Mouse (Mus musculus): ENCODE results near the gene 1110059E24Rik. TPM values are rescaled to one million over a fixed set of nuclear protein-coding genes. Genes with fewer than 3 reads are reported as not detected.

1110059E24Rik gene
- polyA plus RNA-seq, 2 experiments, result 6.6 to 13.7 TPM

DNA sequence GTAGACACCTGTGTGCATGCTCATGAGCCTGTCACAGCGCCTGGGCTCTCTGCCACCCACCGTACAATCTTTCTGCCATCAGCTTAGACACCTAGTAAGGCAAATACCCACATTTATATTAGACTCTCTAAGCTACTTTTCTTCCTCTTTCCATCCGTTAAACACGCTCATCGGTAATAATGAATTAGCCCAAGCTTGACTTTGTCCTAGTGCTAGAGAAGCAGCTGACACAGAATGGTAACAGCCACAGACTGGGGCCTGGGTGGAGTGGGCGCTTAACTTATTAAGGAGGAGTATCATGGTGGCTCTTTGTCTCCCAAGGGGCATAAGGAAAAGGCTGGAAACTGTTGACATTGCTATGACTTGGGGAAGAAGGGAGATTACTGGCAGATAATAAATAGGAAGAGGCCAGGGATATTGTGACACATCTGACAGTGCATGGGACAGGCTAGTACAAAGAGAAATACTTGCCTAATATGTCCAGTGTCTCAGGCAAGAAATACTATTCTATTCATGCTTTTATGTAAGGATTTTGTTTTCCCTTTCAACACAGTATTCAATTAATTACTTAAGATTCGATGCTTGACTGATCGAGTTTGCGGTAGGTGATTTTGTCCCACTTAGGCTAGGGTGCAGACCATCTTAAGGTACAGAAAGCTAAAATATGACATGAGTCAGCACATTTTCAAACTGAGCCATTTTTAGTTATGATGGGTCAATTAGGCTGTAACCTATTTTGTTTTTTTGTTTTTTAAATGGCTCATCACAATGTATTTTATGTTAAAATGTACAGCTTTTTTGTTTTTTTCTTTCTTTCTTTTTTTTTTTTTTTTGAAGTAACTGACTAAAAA lies 40.8 kb downstream of the 1110059E24Rik start:
- DNase-seq (ENCODE audit: low read depth in 3 of 3, low spot score in 3 of 3), result no peak
- H3K4me1 ChIP-seq (replicated peaks; ENCODE audit: control insufficient read depth in 2 of 2, insufficient read depth in 2 of 2, low read length in 1 of 2), result no peaks in the 10 kb centered on the region
- no peak overlapping the region for H3K4me2 ChIP-seq (ENCODE audit: low read depth)
- H3K36me3 ChIP-seq (replicated peaks; ENCODE audit: control insufficient read depth, insufficient read depth, low read depth), result no peaks in the 10 kb centered on the region
- H3K27me3 ChIP-seq (ENCODE audit: control insufficient read depth, insufficient read depth, low read length), result no peaks in the 10 kb centered on the region
- WGBS (ENCODE audit: insufficient replicate concordance), result 68% methylated on average over 9 of the region's 9 CpGs
- no peak overlapping the region for H3K9ac ChIP-seq (replicated peaks)
- H3K4me3 ChIP-seq (ENCODE audit: insufficient read depth in 1 of 2, low read depth in 2 of 2, low read length in 2 of 2), result no peak overlapping the region
- TF ChIP-seq CTCF (IDR thresholded peaks at IDR 0.05; ENCODE audit: low read depth) (no peak), EP300 (IDR thresholded peaks at IDR 0.05; ENCODE audit: low read depth) (no peak)
- H3K27ac ChIP-seq, result no peak overlapping the region
- no peak for ATAC-seq (ENCODE audit: insufficient read depth)
- no peaks in the 10 kb centered on the region for H3K9me3 ChIP-seq (ENCODE audit: control insufficient read depth, low read length)

DNA sequence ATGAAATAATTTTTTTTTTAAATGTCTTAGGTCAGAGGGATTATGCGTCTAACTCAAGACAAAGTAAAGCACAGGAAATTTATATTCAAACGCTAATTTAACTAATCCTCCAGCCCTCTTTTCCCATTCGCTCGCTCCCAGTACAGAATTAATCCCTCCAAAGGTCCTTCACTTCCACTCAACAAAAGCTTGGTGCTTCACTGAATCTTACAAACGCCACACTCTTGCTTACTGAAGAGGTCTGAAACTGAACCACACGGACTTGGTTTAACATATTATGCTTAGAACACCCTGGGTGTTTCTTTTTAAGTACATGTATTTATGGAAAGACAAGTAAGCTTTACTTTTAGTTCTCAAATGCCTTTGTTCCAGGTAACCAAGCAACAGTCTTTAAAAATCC lies 41.5 kb downstream of the 1110059E24Rik start:
- H3K9me3 ChIP-seq (ENCODE audit: control insufficient read depth, low read length), result no peaks in the 10 kb centered on the region

DNA sequence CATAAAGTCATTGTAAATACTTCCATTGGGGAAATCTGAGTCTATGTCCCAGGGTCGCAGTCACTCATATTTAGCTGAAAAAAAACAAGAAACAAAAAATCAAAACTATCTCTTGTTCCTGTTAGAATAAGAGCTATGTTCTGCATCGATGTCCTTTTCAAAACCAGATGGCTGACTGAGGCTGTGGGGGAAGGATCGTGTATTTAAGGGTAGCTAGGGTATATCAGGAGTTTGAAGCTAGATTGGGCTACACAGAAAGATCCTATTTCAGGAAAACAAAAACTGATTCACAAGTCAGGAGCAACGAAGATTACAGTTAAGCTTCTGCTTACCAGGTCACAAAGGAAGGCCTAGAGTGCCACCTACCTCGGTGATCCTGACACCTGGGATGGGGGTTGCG lies 42.5 kb downstream of the 1110059E24Rik start:
- Histone ChIP-seq H3K4me1 (replicated peaks; ENCODE audit: control insufficient read depth in 2 of 2, insufficient read depth in 2 of 2, low read length in 1 of 2) (no peaks in the 10 kb centered on the region), H3K27ac (no peak overlapping the region), H3K9ac (replicated peaks) (no peak overlapping the region), H3K36me3 (replicated peaks; ENCODE audit: control insufficient read depth, insufficient read depth, low read depth) (no peaks in the 10 kb centered on the region), H3K4me2 (ENCODE audit: low read depth) (no peak overlapping the region), H3K9me3 (ENCODE audit: control insufficient read depth, low read length) (no peaks in the 10 kb centered on the region), H3K4me3 (ENCODE audit: insufficient read depth in 1 of 2, low read depth in 2 of 2, low read length in 2 of 2) (no peak overlapping the region), H3K27me3 (ENCODE audit: control insufficient read depth, insufficient read depth, low read length) (no peaks in the 10 kb centered on the region)
- ATAC-seq (ENCODE audit: insufficient read depth) (no peak), DNase-seq (ENCODE audit: low read depth in 3 of 3, low spot score in 3 of 3) (no peak)
- 68% methylated on average over 6 of the region's 6 CpGs for WGBS (ENCODE audit: insufficient replicate concordance)
- TF ChIP-seq EP300 (IDR thresholded peaks at IDR 0.05; ENCODE audit: low read depth), result no peak
- no peak for TF ChIP-seq CTCF (IDR thresholded peaks at IDR 0.05; ENCODE audit: low read depth)

More for the DNA sequence above, 41.5 kb downstream of the 1110059E24Rik start:
- ATAC-seq (ENCODE audit: insufficient read depth) (no peak), DNase-seq (ENCODE audit: low read depth in 3 of 3, low spot score in 3 of 3) (no peak)
- no peak overlapping the region for H3K9ac ChIP-seq (replicated peaks)
- H3K36me3 ChIP-seq (replicated peaks; ENCODE audit: control insufficient read depth, insufficient read depth, low read depth), result no peaks in the 10 kb centered on the region
- H3K4me3 ChIP-seq (ENCODE audit: insufficient read depth in 1 of 2, low read depth in 2 of 2, low read length in 2 of 2), result no peak overlapping the region
- WGBS (ENCODE audit: insufficient replicate concordance), result 70% methylated on average over 6 of the region's 6 CpGs
- TF ChIP-seq CTCF (IDR thresholded peaks at IDR 0.05; ENCODE audit: low read depth) (no peak), EP300 (IDR thresholded peaks at IDR 0.05; ENCODE audit: low read depth) (no peak)
- no peaks in the 10 kb centered on the region for H3K27me3 ChIP-seq (ENCODE audit: control insufficient read depth, insufficient read depth, low read length)
- H3K4me1 ChIP-seq (replicated peaks; ENCODE audit: control insufficient read depth in 2 of 2, insufficient read depth in 2 of 2, low read length in 1 of 2), result no peaks in the 10 kb centered on the region
- H3K27ac ChIP-seq, result no peak overlapping the region
- no peak overlapping the region for H3K4me2 ChIP-seq (ENCODE audit: low read depth)

DNA sequence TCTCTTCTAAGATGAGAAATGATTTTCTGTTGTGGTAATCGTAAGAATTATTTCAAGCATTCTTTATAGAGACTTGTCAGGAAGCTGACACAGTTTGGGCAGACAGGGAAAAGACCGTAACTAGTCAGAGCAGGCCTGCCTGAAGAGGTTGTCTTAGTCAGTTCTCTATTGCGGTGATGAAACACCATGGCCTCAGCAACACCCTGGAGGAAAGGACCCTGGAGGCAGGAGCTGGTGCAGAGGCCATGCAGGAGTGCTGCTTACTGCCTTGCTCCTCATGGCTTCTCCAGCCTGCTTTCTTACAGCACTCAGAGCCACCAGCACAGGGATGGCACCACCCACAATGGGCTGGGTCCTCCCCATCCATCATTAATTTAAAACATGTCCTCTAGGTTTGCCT lies 47.5 kb downstream of the 1110059E24Rik start:
- ATAC-seq (ENCODE audit: insufficient read depth) (no peak), DNase-seq (ENCODE audit: low read depth in 3 of 3, low spot score in 3 of 3) (no peak)
- no peaks in the 10 kb centered on the region for H3K9me3 ChIP-seq (ENCODE audit: control insufficient read depth, low read length)
- H3K27me3 ChIP-seq (ENCODE audit: control insufficient read depth, insufficient read depth, low read length), result no peaks in the 10 kb centered on the region
- peaks cover 0 to 8% of the 10 kb centered on the region in 2 experiments; a peak in 2 of 4 replicates for H3K4me1 ChIP-seq (replicated peaks; ENCODE audit: control insufficient read depth in 2 of 2, insufficient read depth in 2 of 2, low read length in 1 of 2)
- H3K4me2 ChIP-seq (ENCODE audit: low read depth), result no peak overlapping the region
- no peak overlapping the region for H3K9ac ChIP-seq (replicated peaks)
- no peak overlapping the region for H3K4me3 ChIP-seq (ENCODE audit: insufficient read depth in 1 of 2, low read depth in 2 of 2, low read length in 2 of 2)
- no peak overlapping the region for H3K27ac ChIP-seq
- H3K36me3 ChIP-seq (replicated peaks; ENCODE audit: control insufficient read depth, insufficient read depth, low read depth), result no peaks in the 10 kb centered on the region
- 67% methylated on average over 3 of the region's 3 CpGs for WGBS (ENCODE audit: insufficient replicate concordance)
- TF ChIP-seq EP300 (IDR thresholded peaks at IDR 0.05; ENCODE audit: low read depth) (no peak), CTCF (IDR thresholded peaks at IDR 0.05; ENCODE audit: low read depth) (no peak)

DNA sequence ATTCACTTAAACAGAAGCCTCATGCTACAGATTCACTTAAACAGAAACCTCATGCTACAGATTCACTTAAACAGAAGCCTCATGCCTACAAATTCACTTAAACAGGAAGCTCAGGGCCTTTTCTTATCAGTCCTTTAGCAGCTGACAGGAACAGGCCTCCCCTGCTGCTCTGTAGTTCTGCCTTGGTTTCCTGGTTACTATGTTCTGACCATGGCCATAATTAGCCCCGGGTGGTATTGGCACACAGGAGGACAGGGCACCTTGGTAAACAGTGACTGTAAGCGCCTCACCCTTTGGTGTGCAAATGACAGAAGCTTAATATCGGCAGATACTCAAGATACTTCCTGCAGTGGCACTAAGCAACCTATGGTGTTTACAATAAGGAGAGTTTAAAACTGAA lies 48.9 kb downstream of the 1110059E24Rik start:
- no peak for ATAC-seq (ENCODE audit: insufficient read depth)

More for the DNA sequence above, 48.9 kb downstream of the 1110059E24Rik start:
- Histone ChIP-seq H3K36me3 (replicated peaks; ENCODE audit: control insufficient read depth, insufficient read depth, low read depth) (no peaks in the 10 kb centered on the region), H3K27ac (no peak overlapping the region), H3K9ac (replicated peaks) (no peak overlapping the region), H3K4me1 (replicated peaks; ENCODE audit: control insufficient read depth in 2 of 2, insufficient read depth in 2 of 2, low read length in 1 of 2) (peaks cover 0 to 8% of the 10 kb centered on the region in 2 experiments; a peak in 2 of 4 replicates), H3K27me3 (ENCODE audit: control insufficient read depth, insufficient read depth, low read length) (no peaks in the 10 kb centered on the region), H3K9me3 (ENCODE audit: control insufficient read depth, low read length) (no peaks in the 10 kb centered on the region), H3K4me2 (ENCODE audit: low read depth) (no peak overlapping the region), H3K4me3 (ENCODE audit: insufficient read depth in 1 of 2, low read depth in 2 of 2, low read length in 2 of 2) (no peak overlapping the region)
- 10% methylated on average over 3 of the region's 3 CpGs for WGBS (ENCODE audit: insufficient replicate concordance)
- TF ChIP-seq EP300 (IDR thresholded peaks at IDR 0.05; ENCODE audit: low read depth), result no peak
- TF ChIP-seq CTCF (IDR thresholded peaks at IDR 0.05; ENCODE audit: low read depth), result no peak
- no peak for DNase-seq (ENCODE audit: low read depth in 3 of 3, low spot score in 3 of 3)

Measured in liver, embryonic 14.5 days (tissue).